Mouse (Mus musculus) thymus, postnatal 10 days (tissue): ENCODE measurements around the gene Nacc1.
A peak's percentile ranks its signal among the peaks of the same experiment; 100 is the strongest.

Experiments used
- DNase-seq, 2 experiments: peaks; one replicate each; pipeline ENCODE4 v3.0.0; 2021; ENCODE audit warnings: low spot score in 2 of 2

Nacc1 gene

GRCm38 (mm10) chr8:84663483-84664327, 24.0 kb downstream of the Nacc1 start:
- DNase-seq: peak; percentile 88 to 89

- peak; percentile 87 to 88 for DNase-seq
Measured at GRCm38 (mm10) chr8:84662581-84663065, 25.0 kb downstream of the Nacc1 start, which contains the start of gene Ier2. Gene Ier2, minus strand, starts transcription at chr8:84662852.

DNA sequence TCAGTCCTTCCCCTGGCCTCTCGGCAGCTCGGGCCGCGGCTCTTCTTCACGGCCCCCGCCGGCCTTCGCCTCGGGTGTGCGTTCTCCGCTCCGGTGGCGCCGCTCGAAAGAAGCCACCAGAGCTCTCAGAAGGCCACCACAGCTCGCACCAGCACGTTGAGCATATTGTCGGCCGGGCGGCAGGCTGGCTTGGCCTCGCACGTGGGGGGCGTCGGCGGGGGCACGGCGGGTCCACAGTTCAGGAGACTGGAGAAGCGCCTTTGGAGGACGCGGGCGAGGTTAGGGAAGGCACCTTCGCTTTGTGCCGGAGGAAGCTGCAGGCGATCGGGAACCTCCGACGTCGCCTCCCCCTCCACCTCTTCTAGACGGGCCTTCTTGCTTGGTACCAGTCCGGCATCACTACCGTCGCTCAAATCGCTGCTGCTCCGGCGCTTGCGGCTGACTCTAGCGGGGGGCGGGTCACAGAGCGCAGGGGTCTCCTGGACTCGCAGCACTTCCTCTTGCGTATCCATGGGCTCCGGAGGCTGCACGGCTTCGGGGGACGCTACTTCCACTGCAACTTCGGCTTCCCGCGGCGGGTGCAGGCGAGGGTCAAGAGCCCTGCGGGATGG, 25.6 kb downstream of the Nacc1 start:
- DNase-seq: peak; percentile 64 to 66

DNA sequence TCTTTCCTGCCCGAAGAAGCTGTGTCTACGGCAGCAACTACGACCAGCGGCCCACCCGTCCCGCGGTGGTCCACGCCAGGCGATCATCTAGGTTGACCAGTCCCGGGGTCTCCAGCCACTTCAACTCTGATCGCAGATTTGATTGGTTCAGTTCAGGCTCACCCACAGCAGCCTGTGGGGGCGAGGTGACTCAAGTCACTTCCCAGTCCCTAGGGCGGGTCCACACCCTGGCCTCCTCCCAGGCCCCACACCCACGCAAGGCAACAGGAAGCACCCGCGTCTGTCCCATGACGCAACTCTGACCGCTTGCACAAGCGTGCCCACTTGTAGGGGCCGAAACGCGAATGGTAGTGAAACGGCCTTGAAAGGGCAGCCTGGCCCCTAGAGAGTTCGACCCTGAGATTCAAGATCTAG, 26.2 kb downstream of the Nacc1 start:
- DNase-seq: peak; percentile 54 to 67

DNA sequence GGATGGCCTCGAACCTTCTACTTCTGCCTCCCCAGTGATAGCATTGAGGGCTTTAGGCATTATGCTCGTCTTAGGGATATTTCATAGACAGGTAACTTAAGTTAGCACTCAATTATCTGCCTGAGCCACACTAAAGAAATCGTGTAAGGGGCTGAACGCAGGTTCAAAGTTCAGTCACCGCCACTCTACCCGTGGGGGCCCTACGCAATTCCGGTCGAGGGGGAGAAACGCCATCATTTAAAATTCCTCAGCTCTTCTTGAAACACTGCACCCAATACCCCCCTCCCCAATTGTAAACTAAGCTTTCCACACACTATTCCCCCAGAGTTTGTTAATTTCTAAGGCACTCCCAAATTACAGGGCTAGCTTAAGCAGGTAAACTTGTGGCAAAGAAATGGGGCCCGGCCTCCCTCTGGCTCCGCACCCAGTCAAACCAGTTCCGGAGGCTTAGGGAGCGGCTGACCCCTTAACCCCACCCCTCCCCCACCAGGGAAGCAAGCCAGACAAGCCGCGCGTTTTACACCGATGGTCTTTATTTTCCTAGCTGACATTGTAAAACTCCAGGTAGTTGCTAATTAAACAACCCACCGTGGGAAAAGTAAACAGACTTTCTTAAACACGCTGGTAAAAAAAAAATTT, 26.7 kb downstream of the Nacc1 start:
- peak in 1 of 2 experiments; percentile 48 for DNase-seq

GRCm38 (mm10) chr8:84659936-84660818, 27.5 kb downstream of the Nacc1 start:
- peak; percentile 77 to 78 for DNase-seq

- no peak for DNase-seq
Measured at GRCm38 (mm10) chr8:84658951-84659350, 28.7 kb downstream of the Nacc1 start.

DNA sequence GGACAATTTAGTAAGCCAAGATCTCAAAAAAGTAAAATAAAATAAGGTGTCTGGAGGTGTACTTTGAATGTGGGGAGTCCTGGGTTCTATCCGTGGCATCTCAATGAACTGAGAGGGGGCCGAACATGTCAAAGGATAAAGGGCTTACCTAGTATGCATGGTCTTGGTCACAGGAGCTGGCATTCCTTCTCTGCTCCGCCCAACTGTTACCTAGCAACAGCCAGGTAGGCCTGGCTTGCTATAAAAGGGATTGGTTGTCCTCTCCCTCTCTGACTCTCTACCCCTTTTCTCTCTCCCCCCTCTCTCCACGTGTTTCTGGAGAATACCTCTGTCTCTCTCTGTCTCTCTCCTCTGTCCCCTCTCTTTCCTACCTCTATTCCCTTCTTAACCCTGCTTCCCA, 30.0 kb downstream of the Nacc1 start:
- DNase-seq: no peak

DNA sequence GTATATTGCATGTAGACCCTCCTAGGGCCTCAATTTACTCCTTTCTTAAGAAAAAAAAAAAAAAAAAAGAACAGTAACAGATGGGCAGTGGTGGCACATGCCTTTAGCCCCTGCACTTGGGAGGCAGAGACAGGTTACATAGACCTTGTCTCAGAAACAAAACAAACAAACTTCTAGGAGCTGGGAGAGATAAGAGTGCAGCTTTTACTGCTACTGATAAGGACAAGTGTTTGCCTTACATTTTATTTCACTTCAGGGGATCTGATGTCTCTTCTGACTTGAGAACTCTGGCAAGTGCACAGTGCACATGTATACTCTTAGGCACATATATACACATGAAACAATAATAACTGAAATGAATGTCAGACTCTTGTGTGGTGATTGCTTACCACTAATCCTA, 30.5 kb downstream of the Nacc1 start:
- DNase-seq: no peak

DNA sequence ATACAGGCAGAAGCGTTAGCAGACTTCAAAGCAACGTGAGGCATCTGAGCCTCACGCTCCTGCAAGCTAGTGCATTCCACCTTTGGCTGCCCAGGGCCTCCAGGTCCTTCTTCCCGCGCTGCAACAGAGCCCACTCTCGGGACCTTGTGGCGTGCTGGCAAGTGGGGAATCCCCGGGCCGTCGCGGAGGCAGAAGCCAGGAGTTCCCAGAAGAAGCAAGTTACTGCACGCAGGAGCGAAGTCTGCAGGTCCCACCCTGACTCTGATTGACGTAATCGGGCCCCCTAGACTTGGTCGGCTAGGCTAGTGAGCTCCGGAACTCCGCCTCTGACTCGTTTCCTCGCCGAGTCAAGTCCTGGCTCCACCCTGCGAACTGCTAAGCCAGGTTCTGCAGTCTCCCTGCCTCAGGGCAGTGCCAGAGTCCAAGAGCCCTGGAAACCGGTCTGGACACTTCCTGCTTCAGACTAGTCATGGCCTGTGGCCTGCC, 31.0 kb downstream of the Nacc1 start:
- peak; percentile 74 to 76 for DNase-seq

DNA sequence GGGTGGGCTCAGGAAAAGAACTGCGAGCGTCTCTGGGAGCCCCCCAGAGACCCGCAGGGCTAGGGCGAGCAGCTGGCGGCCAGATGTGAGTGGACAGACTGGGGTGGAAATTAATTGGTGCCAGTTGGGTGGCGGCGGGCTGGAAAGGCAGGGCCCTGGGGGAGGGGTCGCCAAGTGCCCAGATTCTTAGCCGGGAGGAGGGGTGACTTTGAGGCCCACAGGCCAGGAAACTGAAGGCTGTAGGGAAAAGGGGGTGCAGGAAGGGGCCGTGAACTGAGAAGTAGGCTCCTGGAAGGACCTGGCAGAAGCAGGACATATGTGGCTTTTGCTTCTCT, 31.5 kb downstream of the Nacc1 start:
- DNase-seq: no peak

DNA sequence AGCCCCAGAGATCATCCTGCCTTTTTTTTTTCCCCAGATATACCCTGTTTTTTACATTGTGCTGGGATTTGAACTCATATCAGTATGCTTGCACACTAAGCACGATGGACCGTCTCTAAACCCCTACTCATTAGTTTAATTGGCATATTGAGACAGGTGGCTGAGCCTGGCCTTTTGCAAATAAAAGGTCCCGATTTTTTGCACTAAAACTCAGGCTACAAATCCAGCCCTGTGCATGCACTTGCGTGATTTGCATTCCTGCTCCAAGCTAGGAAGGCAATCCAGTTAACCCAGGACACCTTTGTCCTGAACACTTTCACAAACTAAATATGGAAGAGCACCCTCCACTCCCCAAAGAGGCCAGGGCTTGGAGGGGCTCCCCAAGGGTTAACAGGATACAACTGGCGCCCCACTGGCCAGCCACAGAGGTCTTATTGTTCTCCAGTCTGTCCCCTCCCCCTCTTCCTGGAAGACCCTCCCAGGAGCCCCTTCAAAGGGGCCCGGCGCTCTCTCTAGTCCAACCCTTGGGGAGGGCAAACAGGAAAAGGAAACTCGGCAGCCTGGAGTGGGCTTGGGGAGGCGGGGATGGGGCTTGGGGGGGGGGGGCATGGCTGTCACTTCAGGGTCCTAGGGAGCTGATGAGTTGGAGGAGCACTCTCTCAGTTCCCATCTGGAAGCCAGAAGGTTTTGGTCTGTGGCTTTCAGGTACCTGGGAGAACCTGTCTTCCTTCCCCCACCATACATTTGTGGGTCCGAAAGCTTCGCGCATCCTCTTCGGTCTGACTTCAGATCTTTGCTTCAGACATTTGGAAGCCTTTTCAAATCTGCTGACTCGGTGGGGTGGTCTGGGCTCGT, 32.1 kb downstream of the Nacc1 start:
- no peak for DNase-seq

DNA sequence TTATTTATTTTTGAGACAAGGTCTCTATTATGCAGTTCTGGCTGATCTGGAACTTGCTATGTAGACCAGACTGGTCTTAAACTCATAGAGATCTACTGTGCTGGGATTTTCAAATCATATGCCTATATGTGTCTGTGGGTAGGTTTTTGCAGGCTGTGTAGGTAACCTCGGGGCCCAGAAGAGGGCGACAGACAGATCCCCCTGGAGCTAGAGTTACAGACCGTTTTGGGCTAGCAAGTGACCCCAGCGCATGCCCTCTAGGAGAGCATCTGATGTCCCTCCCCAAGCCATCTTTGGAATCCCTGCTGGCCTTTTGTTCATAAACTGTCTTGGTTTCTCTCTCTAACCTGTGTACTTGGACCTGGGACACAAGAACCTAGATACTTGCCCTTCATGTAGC, 33.1 kb downstream of the Nacc1 start:
- DNase-seq: no peak

- DNase-seq: no peak
Measured at GRCm38 (mm10) chr8:84653092-84653631, 34.5 kb downstream of the Nacc1 start.

GRCm38 (mm10) chr8:84650213-84650612, 37.4 kb downstream of the Nacc1 start:
- DNase-seq: no peak

- no peak for DNase-seq
Measured at GRCm38 (mm10) chr8:84647461-84647901, 40.2 kb downstream of the Nacc1 start.

DNA sequence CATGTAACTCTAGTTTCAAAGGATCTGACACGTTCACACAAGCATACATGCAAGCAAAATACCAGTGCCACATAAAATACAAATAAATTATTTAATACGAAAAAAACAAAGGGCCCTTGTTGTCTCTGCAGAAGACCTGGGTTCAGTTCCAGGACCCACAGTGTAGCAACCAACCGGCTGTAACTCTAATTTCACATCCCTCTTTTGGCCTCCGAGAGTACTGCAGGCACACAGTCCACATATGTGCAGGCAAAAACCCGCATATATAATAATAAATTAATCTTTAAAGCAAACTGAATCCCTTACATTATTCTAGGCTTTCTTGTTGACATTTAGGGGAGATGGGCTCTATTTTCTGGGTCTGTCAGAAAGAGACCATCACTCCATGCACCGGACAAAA, 40.9 kb downstream of the Nacc1 start:
- DNase-seq: no peak

GRCm38 (mm10) chr8:84643019-84643418, 44.6 kb downstream of the Nacc1 start:
- DNase-seq: no peak

DNA sequence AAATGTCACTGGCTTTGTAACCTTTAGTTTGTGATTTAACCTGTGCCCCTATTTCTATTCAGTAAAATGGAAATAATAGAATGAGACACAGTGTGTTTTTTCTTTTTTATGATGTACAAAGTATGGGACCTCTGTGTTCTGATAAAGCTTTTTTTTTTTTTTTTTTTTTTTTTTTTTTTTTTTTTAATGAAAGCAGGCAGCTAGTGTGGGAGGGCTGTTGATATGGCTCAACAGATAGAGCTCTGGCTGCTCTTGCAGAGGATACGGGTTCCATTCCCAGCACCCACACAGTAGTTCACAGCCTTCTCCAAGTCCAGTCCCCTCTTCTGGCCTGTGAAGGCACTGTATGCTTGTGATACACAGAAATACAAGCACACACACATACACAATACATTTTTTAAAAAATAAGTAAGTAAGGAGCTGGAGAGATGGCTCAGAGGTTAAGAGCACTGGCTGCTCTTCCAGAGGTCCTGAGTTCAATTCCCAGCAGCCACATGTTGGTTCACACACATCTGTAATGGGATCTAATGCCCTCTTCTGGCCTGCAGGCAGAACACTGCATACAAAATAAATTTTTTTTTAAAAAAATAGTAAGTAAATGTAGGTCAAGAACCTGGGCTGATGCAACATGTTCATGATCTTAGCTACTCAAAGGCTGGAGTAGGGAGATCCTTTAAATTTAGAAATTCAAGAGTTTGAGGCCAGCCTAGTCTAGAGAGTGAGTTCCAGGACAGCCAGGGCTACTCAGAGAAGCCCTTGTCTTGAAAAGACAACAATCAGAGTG, 45.9 kb downstream of the Nacc1 start:
- DNase-seq: no peak
